Mouse (Mus musculus): ENCODE data around the gene Cog7.

Gene Cog7

DNA sequence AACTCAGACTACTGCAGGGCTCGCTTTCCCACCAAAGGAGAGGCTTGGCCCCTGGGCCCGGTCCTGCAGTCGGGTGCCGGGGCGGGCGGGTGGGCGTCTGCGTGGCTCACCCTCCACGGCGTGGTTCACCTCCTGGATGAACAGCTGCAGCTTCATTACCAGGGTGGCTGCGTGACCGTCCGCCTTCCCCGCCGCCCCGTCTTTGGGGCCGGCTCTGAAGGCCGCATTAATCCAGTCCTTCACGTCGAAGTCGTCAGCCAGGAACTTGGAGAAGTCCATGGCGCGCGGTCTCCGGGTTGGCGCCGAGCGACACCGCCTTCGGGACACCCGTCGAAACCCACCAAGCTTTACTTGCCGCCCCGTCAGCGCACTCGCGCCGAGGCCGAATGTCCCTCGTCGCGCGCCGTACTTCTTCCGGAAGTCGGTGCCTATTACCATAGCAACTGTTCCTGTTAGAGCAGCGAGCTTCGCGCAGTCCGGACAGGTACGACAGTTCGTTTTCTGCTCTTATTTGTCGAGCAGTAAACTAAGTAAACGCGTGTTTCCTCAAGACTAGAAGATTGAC, at the start of gene Cog7:
Gene Cog7 (minus strand): TSS at position 405 of the 565 bp plus-strand sequence.
- peak; percentile 76 for DNase-seq (ENCODE audit: extremely low spot score, low read depth, low spot score)

DNA sequence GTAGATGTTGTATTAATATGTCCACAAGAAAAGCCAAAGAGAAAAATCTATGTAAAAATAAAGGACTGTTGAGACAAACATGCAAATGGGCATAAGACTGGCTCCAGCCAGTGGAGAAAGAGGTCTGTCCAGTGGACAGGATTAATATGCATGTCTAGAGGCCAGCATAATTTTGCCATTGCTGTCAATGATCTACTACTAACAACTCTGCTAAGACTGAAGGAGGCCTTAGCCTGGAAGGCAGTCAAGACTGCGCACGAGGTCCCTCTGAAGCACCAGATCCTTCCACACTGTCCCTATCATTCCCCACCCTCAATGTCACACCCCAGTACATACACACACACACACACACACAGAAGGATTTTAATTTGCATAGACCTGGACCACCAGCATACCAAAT, 40.6 kb upstream of the Cog7 start:
- no peak for DNase-seq (ENCODE audit: extremely low spot score, low read depth, low spot score)

DNA sequence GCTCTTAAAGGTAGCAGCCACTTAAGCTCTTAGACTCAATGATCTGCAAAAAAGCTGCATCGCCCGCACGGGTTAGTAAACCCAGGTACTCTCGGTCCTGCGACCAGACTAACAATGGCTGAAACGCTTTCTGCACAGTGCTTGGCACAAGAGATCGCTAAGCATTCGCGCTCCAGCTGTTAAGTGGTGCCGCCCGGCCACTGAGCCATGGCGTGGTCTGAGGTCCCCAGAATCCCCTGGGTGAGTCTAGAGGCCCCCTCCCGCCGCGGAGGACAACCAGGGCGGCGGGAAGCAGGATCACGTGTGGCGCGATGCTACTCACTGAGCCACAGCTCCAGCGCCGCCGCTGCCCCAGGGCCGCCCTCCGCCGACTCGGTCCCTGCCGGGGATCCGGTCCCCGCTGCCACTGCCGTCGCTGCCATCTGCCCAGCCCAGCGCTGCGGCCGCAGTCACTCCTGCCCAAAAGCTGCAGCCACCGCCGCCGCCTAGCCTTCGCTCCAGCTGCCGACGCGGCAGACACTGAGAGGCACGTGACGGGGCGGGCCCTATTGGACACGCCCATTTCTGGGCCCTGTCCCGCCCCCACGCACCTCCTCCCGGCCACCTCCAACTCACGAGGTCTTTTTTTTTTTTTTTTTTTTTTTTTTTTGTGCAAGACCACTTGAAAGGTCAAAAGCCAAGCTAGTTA, 39.3 kb upstream of the Cog7 start, which contains the start of gene Gga2:
Gene Gga2 (minus strand): TSS at position 556 of the 688 bp plus-strand sequence.
- no peak for DNase-seq (ENCODE audit: extremely low spot score, low read depth, low spot score)

DNA sequence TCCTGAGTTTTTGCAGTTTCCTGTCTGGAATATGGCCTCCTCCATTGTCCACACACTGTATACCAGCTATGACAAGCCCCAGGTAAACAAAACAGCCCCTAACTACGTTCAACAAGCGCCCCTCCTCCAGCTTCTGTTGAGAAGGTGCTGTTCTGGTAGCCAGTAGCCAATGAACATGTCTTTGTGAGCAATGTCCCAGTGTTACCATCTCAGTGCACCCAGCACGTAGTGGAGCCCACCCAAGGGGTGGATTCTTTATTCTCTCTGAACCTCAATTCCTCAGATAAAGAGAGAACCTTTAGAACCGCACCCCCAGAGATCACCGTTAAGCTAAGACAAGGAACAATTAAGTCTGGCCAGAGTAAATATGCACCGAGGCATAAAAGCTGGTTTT, 38.8 kb upstream of the Cog7 start:
- DNase-seq (ENCODE audit: extremely low spot score, low read depth, low spot score): no peak

DNA sequence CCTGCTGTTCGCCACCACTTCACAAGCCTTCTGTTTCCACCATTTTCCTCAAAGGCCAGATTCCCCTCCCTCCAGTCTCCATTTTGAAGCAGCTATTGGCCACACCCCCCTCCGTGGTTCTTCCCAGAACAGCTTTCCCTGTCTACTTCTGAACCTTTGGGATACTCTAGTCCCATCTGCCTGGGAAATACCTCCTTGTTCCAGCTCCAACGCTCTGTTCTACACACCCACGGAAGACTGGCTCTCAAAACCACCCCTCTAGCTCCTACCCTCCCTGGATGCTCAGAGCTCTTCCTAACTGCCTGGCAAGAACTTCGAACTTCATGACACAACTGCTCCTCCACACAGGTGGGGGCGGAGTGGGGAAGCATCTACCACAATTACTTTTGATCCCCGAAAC, 37.5 kb upstream of the Cog7 start:
- DNase-seq (ENCODE audit: extremely low spot score, low read depth, low spot score): no peak

DNA sequence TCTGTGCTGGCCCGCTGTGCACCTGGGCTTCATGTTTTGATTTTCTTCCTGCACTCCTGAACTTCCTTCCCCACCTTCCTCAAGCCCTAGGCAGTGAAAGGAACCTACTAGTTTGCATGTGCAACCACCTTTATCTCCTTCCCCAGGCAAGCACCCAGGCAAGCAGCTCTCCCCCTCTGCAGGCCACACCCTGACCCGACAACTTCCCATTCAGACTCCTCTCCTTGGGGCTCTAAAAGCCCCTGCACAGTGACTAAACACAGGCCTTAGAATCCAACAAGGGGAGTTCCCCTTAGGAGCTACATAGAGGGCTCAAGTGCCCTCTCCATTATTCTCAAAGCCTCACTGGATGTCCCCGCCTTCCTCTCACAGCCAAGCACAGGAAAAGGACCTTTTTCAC, 36.7 kb upstream of the Cog7 start:
- DNase-seq (ENCODE audit: extremely low spot score, low read depth, low spot score): no peak

DNA sequence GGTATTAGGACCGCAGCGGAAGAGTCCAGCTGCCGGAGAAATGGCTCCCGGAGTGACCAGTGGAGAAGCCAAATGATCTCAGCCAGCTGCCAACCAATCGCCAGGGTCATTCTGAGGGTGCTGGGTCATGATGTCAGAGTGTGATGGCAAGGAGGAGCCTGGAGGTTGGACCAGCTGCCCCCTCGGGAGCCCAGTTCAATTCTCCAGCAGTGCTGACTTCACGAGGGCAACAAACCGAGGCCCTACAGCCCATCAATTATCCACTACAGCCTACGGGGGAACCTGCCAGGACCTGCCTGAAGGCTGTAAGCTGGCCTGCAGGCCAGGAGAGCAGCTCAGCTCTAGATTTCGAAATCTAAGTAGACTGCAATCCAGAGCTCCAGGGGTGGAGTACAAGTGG, 34.2 kb upstream of the Cog7 start:
- DNase-seq (ENCODE audit: extremely low spot score, low read depth, low spot score): no peak

DNA sequence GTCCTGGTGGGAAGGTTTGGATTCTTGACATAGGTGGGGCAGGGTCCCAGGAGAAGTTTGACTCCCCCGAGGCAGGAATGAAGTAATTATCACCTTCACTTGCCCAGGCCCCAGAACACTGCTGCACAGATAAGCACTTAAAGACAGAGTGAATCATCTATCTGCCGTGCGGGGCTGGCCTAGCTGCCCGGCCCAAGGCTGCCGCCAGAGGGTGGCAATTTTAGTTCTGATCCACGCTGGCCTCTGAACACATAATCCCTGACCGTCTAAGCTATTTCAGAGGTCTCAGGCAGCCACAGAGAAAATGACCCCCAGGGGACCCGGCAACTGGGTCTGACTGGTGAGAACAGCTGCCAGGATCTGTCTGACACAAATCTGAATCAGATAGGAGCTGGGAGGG, 33.6 kb upstream of the Cog7 start:
- DNase-seq (ENCODE audit: extremely low spot score, low read depth, low spot score): no peak

DNA sequence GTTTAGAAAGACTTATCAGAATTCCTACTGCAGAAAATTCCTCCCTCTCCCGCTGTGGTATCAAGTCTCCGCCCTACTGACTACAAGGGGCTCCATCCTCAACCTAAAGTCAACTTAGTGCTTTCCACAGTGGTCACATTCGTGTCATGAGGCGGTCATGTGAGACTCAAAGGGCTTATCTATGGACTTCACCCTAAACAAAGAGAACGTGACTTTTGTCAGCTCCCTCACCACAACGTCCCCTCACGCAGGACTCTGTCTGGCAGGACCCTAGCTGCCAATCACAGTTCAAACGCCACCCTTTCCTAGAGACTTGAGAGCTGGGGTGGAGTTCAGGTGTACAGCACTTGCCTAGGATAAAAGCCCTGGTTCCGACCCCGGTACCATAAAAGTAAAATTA, 31.4 kb upstream of the Cog7 start:
- DNase-seq (ENCODE audit: extremely low spot score, low read depth, low spot score): no peak

DNA sequence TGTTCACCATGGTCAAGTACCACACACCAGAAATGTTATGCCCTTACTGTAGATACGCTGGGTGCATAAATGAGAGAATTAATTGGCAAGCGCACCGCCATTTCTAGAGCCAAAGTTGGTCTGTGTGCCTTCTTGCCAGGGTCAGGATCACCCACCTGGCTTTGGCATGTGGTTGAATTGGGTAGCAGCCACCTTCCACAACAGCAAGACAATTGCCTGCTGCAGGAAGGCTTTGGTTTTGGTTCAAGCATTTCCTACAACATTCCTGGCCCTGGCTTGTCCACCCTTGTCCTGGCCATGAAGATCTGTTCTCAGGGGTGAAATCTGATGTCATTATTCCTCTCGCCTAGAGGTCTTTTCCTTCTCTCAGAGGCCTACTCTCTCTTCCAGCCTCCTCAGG, 30.9 kb upstream of the Cog7 start:
- DNase-seq (ENCODE audit: extremely low spot score, low read depth, low spot score): no peak

DNA sequence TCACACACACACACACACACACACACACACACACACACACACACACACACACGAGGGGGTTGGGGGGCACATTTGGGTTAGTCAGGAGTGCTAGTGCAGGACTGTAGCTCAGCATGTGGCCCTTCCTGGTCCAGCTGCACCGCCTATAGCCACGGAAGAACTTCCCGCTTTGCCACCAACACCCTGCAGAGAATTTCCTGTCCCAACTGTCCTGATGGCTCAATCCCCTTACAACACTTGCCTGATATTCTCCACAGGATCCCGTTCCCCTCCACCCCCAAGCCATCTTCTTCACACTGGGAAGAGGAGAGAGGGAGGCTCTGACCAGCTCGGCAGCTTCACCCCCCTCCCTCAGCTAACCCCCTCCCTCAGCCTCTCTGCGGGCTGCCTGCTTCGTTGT, 18.9 kb upstream of the Cog7 start:
- no peak for DNase-seq (ENCODE audit: extremely low spot score, low read depth, low spot score)

DNA sequence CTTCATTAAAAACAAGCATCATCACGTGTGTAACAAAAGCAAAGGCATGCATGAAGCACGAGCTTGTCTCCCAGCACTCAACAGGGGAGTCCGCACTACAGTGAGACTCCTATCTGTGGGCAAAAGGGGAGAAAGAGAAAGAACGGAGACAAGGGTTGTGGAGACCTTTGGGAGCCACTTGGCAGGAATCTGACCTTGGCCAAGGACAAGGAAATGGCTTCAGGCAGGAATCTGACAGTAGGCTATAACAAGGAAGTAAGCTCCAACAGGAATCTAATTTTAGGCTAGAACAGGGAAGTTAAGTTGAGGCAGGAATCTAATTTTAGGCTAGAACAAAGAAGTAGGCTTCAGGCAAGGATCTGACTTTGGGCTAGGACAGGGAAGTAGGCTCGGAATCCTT, 14.4 kb upstream of the Cog7 start:
- no peak for DNase-seq (ENCODE audit: extremely low spot score, low read depth, low spot score)

DNA sequence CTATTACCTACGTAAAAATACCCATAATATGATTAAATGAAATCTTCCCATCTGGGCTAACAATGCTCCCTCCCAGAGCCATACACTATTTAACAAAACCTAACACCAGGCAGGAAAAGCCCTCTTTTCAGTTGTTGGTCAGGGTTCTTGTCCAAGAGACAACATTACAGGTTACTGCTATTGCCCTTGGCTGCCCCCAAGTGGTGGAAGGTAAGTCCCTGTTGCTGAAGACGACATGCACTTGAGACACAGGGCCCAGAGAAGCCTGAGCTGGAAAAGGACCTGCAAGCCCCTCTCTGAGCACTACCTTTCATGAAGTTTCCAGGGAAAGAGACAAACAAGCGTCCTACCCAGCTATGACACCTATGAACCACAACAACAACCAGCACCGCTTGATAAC, 6.5 kb downstream of the Cog7 start:
- no peak for DNase-seq (ENCODE audit: extremely low spot score, low read depth, low spot score)

DNA sequence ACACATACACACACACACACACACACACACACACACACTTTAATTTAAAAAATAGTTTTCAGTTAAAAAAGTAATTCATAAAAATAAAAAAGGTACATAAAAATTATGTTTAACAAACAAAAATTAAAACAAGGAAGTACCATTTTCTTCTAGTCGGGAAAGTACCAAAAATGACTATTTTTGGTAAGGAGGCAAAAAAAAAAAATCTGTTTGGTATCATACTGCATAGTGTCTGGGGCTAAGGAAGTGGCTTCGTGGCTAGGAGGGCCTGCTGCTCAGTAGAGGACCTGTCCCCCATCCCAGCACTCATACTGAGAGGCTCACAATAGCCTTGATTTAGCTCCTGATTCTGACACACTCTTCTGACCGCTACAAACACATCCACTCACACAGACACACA, 9.8 kb downstream of the Cog7 start:
- DNase-seq (ENCODE audit: extremely low spot score, low read depth, low spot score): no peak

DNA sequence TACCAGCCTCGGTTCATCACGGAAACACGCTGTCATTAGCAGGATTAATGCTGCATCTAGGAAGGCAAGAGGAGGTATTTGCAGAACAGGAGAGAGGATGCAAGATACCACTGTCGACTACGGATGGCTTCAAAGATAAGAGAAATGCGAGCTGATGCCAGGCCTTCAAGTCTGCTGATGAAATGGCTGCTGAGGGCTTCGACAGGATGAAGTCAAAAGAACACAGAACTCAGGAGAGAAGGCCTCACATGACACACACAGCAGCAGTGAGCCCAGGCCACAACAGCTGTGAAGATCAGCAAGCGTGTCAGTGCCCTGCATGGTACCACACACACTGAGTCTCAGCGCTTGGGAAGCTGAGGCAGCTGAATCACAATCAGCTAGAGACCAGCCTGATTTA, 11.3 kb downstream of the Cog7 start:
- DNase-seq (ENCODE audit: extremely low spot score, low read depth, low spot score): no peak

DNA sequence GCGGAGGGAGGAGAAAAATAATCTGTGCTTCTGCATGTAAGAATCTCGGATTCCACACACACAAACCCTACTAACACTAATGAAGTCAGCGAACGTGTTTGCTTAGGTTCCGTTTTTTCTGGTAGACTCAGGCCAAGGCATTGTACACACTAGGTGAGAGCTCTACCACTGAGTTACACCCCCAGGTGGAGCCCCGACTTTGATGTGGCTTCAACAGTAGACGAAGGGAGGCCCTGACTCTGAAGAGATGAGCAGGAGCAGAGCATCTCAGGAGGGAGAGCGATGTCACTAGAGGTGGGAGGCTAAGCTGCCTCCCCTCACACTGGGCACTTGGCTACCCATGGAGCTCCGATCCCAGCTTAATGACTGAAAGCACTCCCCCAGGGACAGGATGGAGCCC, 12.7 kb downstream of the Cog7 start:
- DNase-seq (ENCODE audit: extremely low spot score, low read depth, low spot score): no peak

DNA sequence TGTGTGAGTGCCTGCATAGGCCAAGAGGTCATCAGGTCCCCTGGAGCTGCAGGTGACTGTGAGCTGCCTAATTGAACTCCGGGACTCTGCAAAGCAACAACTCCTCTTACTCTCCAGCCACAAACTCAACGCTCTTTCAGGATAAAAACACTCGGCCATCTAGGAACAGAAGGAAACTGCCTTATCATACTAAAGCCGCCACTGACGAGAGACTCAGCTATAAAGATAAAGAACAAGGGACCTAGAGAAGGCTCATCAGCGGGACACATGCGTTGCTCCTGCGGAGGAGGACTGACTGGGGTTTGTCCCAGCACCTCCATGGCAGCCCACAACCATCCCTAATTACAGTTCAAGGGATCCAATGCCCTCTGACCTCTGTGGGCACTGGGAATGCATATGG, 13.3 kb downstream of the Cog7 start:
- no peak for DNase-seq (ENCODE audit: extremely low spot score, low read depth, low spot score)

DNA sequence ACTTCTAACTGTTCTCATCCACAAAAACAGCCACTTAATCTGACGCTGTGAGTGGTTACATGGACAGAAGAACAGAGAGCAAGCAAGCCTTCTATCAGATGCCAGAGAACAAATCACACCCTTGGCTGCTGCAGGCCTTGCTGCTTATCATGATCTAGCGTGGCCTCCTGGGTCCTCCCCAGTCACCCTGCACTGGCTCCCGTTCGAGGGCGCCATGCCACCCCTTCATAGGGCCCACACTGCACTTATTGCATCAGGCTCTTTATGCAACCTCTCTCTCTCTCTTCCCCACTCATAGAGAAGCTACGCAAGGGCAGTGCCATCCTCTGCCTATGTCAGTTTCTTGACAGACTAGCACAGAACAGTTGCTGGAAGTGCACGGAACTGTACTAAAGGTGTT, 15.3 kb downstream of the Cog7 start:
- DNase-seq (ENCODE audit: extremely low spot score, low read depth, low spot score): no peak

DNA sequence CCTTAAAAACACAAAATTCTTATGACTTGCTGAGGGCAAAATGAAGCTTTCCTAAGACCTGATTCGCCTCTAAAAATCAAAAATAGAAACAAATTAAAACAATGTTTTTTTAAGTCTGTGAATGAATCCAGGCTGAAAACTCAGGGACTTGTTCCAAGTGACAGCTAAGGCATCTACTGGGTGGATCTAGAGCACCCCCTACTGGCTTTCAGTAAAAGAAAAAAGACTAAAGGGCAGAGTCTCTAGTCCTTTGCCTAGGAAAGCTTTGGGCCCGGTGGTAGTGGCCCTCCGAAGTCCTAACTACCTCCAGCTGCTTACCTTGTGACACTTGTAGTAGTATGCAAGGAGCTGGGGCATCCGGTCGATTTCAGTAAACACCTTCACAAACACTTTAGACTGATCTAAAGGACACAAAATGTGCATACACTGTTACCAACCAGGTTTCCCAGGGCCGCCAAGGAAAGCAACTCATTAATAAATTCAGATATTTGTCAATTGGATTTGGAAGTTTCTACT, 17.6 kb downstream of the Cog7 start:
- no peak for DNase-seq (ENCODE audit: extremely low spot score, low read depth, low spot score)

DNA sequence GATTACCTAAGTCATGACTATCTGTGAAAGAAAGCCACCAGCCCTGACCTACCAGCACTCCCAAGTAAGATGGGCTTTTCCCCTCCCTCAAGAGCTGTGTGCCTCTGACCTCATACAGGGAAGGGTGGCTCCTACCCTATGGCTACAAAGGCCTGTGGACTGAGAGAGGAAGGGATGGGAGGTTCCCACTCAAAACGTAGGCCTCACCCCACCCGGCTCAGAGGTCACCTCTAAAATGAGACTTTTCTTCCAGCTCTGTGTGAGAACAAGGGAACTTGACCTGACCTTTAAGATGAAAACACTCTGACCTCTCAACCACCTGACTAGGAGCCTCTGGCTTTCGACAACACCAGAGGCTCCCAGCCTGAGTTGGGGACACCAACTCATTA, 18.9 kb downstream of the Cog7 start:
- DNase-seq (ENCODE audit: extremely low spot score, low read depth, low spot score): no peak

DNA sequence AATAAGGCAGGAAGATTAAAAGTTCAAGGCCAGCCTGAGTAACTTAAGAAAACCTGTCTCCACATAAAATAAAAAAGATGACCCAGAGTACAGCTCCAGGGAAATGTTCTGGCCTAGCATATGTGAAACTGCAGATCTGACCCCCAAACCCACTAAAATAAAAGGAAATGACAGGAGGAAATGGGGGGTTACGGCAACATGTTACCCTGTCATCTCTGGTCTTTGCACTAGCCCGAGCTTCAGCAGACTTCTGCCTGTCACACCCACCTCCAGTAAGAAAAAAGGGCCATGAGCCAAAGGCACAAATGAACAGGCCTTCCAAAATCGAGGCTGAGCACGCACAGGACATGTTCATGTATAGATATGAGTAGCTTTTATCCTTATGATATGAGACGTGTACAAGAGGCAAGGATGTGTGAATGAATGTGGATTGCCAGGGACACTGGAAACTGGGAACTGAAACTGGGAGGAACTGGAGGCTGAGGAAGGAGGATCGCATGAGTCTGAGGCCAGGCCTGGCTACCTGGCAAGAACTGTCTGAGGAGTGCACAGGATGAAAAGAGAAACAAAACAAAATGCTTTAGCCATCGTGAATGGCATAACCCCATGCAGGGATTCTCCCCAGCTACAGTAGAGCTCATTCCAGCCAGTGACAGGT, 19.5 kb downstream of the Cog7 start:
- DNase-seq (ENCODE audit: extremely low spot score, low read depth, low spot score): no peak

DNA sequence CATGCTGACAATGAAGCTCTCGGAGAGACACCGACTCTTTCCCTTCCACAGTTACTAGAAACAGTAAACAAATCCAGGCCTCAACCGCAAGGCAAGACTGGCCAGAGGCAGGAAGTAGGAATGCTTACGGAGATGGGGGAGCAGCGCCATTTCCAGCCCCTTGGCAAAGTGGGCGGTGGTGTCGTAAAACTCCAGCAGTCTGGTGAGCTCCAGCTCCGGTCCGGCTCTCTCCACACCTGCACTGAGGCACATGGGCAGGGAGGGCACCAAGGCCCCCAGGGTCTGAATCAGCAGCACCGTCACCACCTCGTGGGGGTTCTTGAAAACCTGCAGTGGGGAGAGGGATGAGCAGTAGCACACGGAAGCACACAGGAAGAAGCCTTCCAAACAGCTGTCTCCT, 25.7 kb downstream of the Cog7 start:
- DNase-seq (ENCODE audit: extremely low spot score, low read depth, low spot score): no peak

Measured in hindlimb bud, embryonic 11.5 days (tissue).